Mouse (Mus musculus) heart, embryonic 14.5 days (tissue): ENCODE measurements around the gene Gm17364. TPM values are rescaled to one million over a fixed set of nuclear protein-coding genes. Genes with fewer than 3 reads are reported as not detected.

Experiments
- ATAC-seq: fragments of 200-750 bp; cut with Nextera tagmentation; 2 replicates; pipeline ENCODE4 v1.8.0; 2017; ENCODE audit warnings: low read depth, moderate TSS enrichment; ENCODE audit not compliant: insufficient number of reproducible peaks, insufficient read depth, low FRiP score
- H3K27ac ChIP-seq, 2 experiments: fragments of 200-500 bp in 1 of 2; fragments of 300-500 bp in 1 of 2; sonication (generic) in 1 of 2; replicated peaks in 1 of 2; 2 replicates each; pipeline ENCODE4 v1.5.1; 2012 to 2014; ENCODE audit warnings: low read depth in 2 of 2, low read length in 2 of 2, control low read depth in 1 of 2, mild to moderate bottlenecking in 1 of 2, mixed read lengths in 1 of 2; ENCODE audit not compliant: control insufficient read depth in 1 of 2, insufficient read depth in 1 of 2
- H3K27me3 ChIP-seq: fragments of 300-500 bp; sonication (generic); 2 replicates; pipeline ENCODE4 v1.6.1; 2014; ENCODE audit warnings: mild to moderate bottlenecking, low read length, control low read depth; ENCODE audit not compliant: control insufficient read depth, insufficient read depth
- H3K36me3 ChIP-seq: fragments of 300-500 bp; sonication (generic); 2 replicates; pipeline ENCODE4 v1.6.1; 2014; ENCODE audit warnings: mild to moderate bottlenecking, control low read depth, low read length, mixed read lengths; ENCODE audit not compliant: control insufficient read depth, insufficient read depth
- H3K4me1 ChIP-seq, 2 experiments: fragments of 200-500 bp in 1 of 2; fragments of 300-500 bp in 1 of 2; sonication (generic) in 1 of 2; 2 replicates each; pipeline ENCODE4 v1.6.1; 2012 to 2014; ENCODE audit warnings: low read length in 2 of 2, control low read depth in 1 of 2, mixed read lengths in 1 of 2; ENCODE audit not compliant: control insufficient read depth in 2 of 2, insufficient read depth in 2 of 2
- H3K4me2 ChIP-seq: fragments of 300-500 bp; sonication (generic); 2 replicates; pipeline ENCODE4 v1.6.1; 2014; ENCODE audit warnings: mild to moderate bottlenecking, low read length
- H3K4me3 ChIP-seq, 2 experiments: fragments of 200-500 bp in 1 of 2; fragments of 300-500 bp in 1 of 2; sonication (generic) in 1 of 2; 2 replicates each; pipeline ENCODE4 v1.5.1; 2012 to 2014; ENCODE audit warnings: low read length in 2 of 2, mild to moderate bottlenecking in 2 of 2, control low read depth in 1 of 2, low read depth in 1 of 2, moderate library complexity in 1 of 2; ENCODE audit not compliant: control insufficient read depth in 1 of 2, insufficient read depth in 1 of 2
- H3K9ac ChIP-seq: fragments of 300-500 bp; sonication (generic); 2 replicates; pipeline ENCODE4 v1.6.1; 2014; ENCODE audit warnings: mild to moderate bottlenecking, low read length
- H3K9me3 ChIP-seq: fragments of 300-500 bp; sonication (generic); 2 replicates; pipeline ENCODE4 v1.6.1; 2016; ENCODE audit warnings: low read length, control low read depth; ENCODE audit not compliant: control insufficient read depth
- WGBS: fragments of 180-500 bp; shearing (Covaris S2); extraction: QIAGEN DNeasy Blood & Tissue Kit; methylation state at CpG from one replicate; pipeline ENCODE4 v1.1.7; 2014; 5-methylcytosine and 5-hydroxymethylcytosine counted together
- polyA plus RNA-seq: library from polyadenylated mRNA; unstranded; fragments of >200 nt; fragmentation: Nextera tagmentation; extraction: Ambion mirVana; gene quantifications from 2 replicates; pipeline ENCODE4 v1.2.1, GENCODE M21; 2014

Gm17364 gene
- polyA plus RNA-seq = not detected in 2 replicates

GRCm38 (mm10) chr13:41273927-41274650 is at the start of gene Gm17364:
Gene Gm17364 (minus strand): TSS chr13:41273977.
- no peaks in the 10 kb centered on the region for H3K27me3 ChIP-seq
- H3K36me3 ChIP-seq = peaks cover 4% of the 10 kb centered on the region; the same call in 1 of the 2 replicates
- H3K9me3 ChIP-seq = no peaks in the 10 kb centered on the region
- H3K4me2 ChIP-seq = no peak within 1 kb of the TSS
- H3K27ac ChIP-seq = no peak within 1 kb of the TSS
- WGBS = 86% methylated on average over 10 of the region's 10 CpGs
- H3K9ac ChIP-seq = no peak within 1 kb of the TSS
- no peak within 1 kb of the TSS for H3K4me3 ChIP-seq
- H3K4me1 ChIP-seq = no peaks in the 10 kb centered on the region
- no peak for ATAC-seq

- H3K27ac ChIP-seq = no peak overlapping the region
- no peak overlapping the region for H3K4me2 ChIP-seq
- 86% methylated on average over 3 of the region's 3 CpGs for WGBS
Measured at GRCm38 (mm10) chr13:41321433-41321832, 47.7 kb upstream of the Gm17364 start.

GRCm38 (mm10) chr13:41320749-41321148 is 47.0 kb upstream of the Gm17364 start:
- WGBS = 77% methylated on average over 5 of the region's 5 CpGs
- Histone ChIP-seq H3K4me2 (no peak overlapping the region), H3K27ac (no peak overlapping the region), H3K4me1 (no peaks in the 10 kb centered on the region), H3K27me3 (no peaks in the 10 kb centered on the region), H3K4me3 (no peak overlapping the region), H3K9me3 (no peaks in the 10 kb centered on the region), H3K36me3 (peaks cover 32% of the 10 kb centered on the region), H3K9ac (no peak overlapping the region)
- no peak for ATAC-seq

More at GRCm38 (mm10) chr13:41321433-41321832, 47.7 kb upstream of the Gm17364 start:
- H3K4me1 ChIP-seq = no peaks in the 10 kb centered on the region
- H3K4me3 ChIP-seq = no peak overlapping the region
- peaks cover 25% of the 10 kb centered on the region for H3K36me3 ChIP-seq
- ATAC-seq = no peak
- H3K9ac ChIP-seq = no peak overlapping the region
- H3K9me3 ChIP-seq = no peaks in the 10 kb centered on the region
- no peaks in the 10 kb centered on the region for H3K27me3 ChIP-seq

GRCm38 (mm10) chr13:41302716-41303115 is 28.9 kb upstream of the Gm17364 start:
- H3K9me3 ChIP-seq = no peaks in the 10 kb centered on the region
- WGBS = 61% methylated on average over 10 of the region's 10 CpGs
- H3K4me1 ChIP-seq = peaks cover 3 to 8% of the 10 kb centered on the region in 2 experiments; a peak in 2 of 4 replicates
- H3K4me3 ChIP-seq = no peak overlapping the region
- no peak overlapping the region for H3K27ac ChIP-seq
- H3K4me2 ChIP-seq = no peak overlapping the region
- no peak for ATAC-seq
- H3K9ac ChIP-seq = no peak overlapping the region
- H3K36me3 ChIP-seq = no peaks in the 10 kb centered on the region
- peaks cover 7% of the 10 kb centered on the region; the same call in 1 of the 2 replicates for H3K27me3 ChIP-seq

GRCm38 (mm10) chr13:41300037-41300436 is 26.3 kb upstream of the Gm17364 start:
- Histone ChIP-seq H3K4me1 (peaks cover 3 to 8% of the 10 kb centered on the region in 2 experiments; a peak in 2 of 4 replicates), H3K27ac (no peak overlapping the region), H3K9ac (no peak overlapping the region), H3K27me3 (peaks cover 9% of the 10 kb centered on the region; the same call in 1 of the 2 replicates), H3K9me3 (no peaks in the 10 kb centered on the region), H3K4me3 (no peak overlapping the region), H3K36me3 (no peaks in the 10 kb centered on the region), H3K4me2 (no peak overlapping the region)
- WGBS = 45% methylated on average over 4 of the region's 4 CpGs
- ATAC-seq = no peak

GRCm38 (mm10) chr13:41298996-41299395 is 25.2 kb upstream of the Gm17364 start:
- H3K9me3 ChIP-seq = no peaks in the 10 kb centered on the region
- H3K27me3 ChIP-seq = peaks cover 9% of the 10 kb centered on the region; the same call in 1 of the 2 replicates
- no peak for ATAC-seq
- H3K36me3 ChIP-seq = no peaks in the 10 kb centered on the region
- no peak overlapping the region for H3K9ac ChIP-seq
- no peak overlapping the region for H3K27ac ChIP-seq
- H3K4me1 ChIP-seq = peaks cover 3 to 8% of the 10 kb centered on the region in 2 experiments; a peak in 2 of 4 replicates
- WGBS = 59% methylated on average over 5 of the region's 5 CpGs
- H3K4me3 ChIP-seq = no peak overlapping the region
- no peak overlapping the region for H3K4me2 ChIP-seq

GRCm38 (mm10) chr13:41298533-41298932 is 24.8 kb upstream of the Gm17364 start:
- peaks cover 3 to 8% of the 10 kb centered on the region in 2 experiments; a peak in 2 of 4 replicates for H3K4me1 ChIP-seq
- H3K4me3 ChIP-seq = no peak overlapping the region
- H3K9me3 ChIP-seq = no peaks in the 10 kb centered on the region
- WGBS = 2% methylated on average over 2 of the region's 2 CpGs
- H3K4me2 ChIP-seq = no peak overlapping the region
- no peak overlapping the region for H3K27ac ChIP-seq
- no peak for ATAC-seq
- H3K27me3 ChIP-seq = peaks cover 12% of the 10 kb centered on the region; the same call in 1 of the 2 replicates
- no peaks in the 10 kb centered on the region for H3K36me3 ChIP-seq
- H3K9ac ChIP-seq = no peak overlapping the region
